Mouse (Mus musculus) liver, adult 2 months (tissue): ENCODE measurements around the gene 1110004F10Rik.

Experiments used
- CTCF ChIP-seq: fragments of 200-500 bp; IDR thresholded peaks from 2 replicates; pipeline ENCODE4 v1.5.1; 2011; ENCODE audit warnings: low read depth, low read length, control low read depth
- POLR2A ChIP-seq: fragments of 200-500 bp; IDR thresholded peaks from 2 replicates; pipeline ENCODE4 v1.6.1; 2011; ENCODE audit warnings: low read length, control low read depth; ENCODE audit not compliant: insufficient read depth; ENCODE audit errors: extremely low read depth

DNA sequence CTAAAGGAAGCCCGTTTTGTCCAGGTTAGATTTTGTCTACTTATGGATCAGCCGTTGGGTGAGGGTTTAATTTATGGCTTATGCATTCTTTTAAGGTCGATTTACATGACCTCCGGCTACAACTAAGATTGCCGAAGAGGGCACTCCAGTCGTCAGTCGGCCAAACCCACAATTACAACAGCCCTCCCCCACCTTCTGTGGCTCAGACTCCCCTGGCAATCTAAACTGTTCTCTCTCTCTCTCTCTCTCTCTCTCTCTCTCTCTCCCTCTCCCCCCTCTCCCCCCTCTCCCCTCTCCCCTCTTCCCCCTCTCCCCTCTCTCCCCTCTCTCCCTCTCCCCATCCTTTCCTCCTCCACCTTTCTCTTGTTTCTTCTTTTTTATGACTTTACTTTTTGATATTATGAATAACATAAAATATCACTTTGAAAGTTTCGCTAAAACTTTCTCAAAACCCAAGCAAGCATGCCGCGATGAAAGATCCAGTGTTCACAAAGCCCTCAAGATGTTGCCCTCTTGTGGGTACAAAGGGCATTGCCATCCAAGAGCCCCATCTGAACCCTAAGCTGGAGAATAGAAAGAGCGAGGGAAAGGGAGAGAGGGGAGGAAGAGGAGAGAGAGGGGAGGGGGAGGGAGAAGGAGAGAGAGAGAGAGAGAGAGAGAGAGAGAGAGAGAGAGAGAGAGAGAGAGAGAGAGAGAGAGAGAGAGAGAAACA, 6.4 kb upstream of the 1110004F10Rik start:
- TF ChIP-seq CTCF = peak; percentile 54; the same call in 1 of the 2 replicates
- TF ChIP-seq POLR2A = no peak
